Mouse (Mus musculus) ES-Bruce4 (cell line): Measurements from ENCODE around the gene Tex50.

Source experiments
- CTCF ChIP-seq: IDR thresholded peaks from one replicate; pipeline ENCODE4 v1.8.1; 2011; ENCODE audit warnings: low read depth, low read length
- EP300 ChIP-seq: IDR thresholded peaks from 2 replicates; pipeline ENCODE4 v1.6.1; 2011; ENCODE audit warnings: low read depth, low read length; ENCODE audit not compliant: insufficient read depth

DNA sequence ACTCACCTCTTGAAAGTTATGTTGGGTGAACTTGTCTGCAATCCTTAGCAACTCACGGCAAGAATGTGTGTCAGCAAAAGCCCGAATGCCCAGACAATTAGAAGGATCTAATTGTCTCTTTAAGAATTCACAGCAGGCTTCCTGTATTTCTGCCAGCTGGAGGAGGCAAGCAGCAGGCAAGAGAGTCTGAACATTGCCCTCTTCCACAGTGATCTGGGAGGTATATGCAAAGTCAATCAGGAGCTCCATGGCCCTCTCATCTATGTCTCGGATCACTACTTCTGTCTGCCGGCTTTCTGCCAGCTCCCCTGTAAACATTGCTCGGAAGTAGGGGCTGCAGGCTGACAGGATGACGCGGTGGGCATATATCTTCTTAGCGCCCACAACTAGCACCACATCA, 49.9 kb downstream of the Tex50 start:
- TF ChIP-seq EP300 = no peak
- no peak for TF ChIP-seq CTCF
